Mouse (Mus musculus): ENCODE data around the gene Prr15l. TPM values are rescaled to one million over a fixed set of nuclear protein-coding genes. Genes with fewer than 3 reads are reported as not detected.

Gene Prr15l
- total RNA-seq, 2 experiments from 2014 or later = not detected

DNA sequence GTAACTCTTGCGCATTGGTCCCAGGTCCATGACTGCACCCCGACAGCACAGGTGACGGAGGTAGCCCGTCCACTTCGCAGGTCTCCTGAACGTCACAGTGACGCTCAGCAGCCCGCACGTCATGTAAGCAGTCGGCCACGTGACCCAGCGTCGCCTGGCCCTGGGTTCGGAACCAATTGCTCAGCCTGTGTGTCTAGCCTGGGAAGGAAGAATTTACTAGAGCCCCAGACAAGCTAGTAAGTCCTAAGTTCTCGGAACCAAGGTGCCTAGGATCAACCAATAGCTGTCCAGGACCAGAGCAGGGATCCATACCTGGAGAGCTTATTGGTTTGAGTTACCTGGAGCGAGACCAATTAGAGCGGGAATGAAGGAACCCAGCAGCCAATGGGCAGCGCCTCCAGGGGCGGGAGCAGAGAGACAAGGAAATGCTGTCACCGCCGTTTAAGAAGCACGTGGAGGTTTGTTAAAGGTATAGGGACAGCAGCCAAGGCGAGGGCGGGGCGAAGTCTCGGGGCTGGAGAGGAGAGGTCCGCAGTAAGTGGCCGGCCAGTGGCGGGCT is 15.9 kb downstream of the Prr15l start, which contains the start of gene Pnpo:
Gene Pnpo (minus strand): TSS at position 241 of the 559 bp plus-strand sequence.
- peak; percentile 73 for ATAC-seq (replicated peaks; ENCODE audit: low FRiP score, poor library complexity, severe bottlenecking)

DNA sequence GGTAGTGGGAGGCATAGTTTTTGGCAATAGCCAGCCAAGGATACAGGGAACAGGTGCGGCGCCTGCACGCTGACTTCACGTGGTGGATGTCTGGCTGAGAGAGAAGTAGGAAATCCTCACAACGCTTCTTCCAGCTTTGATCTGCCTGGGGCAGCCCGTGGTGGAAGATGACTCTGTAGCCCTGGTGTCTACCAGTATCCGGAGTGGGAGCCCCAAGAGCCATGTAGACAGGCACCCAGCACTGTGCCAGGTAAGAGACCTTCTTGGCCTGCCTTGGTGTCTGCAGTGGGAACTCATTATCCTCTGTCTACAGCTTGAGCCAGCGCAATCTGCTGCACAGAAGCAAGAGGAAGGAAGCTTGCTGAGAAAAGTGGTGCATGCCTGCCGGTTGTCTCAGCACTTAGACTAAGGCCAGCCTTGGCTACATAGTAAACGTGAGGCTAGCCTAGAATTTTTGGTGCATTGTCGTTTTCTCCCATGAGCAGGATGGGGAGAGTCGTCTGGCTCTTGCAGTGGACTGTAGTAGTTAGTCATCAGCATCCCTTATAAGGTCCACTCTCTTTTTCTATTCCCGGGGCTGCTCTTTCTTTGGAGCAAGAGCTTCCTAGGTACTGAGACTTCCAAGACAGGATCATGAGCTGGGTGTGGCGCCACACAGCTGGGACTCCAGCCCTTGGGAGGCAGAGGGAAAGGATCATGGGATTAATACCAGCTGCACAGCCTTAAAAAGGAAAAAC is 17.1 kb downstream of the Prr15l start:
- no peak for ATAC-seq (replicated peaks; ENCODE audit: low FRiP score, poor library complexity, severe bottlenecking)

- ATAC-seq (replicated peaks; ENCODE audit: low FRiP score, poor library complexity, severe bottlenecking) = no peak
Measured at GRCm38 (mm10) chr11:96946498-96946897, 18.6 kb downstream of the Prr15l start.

DNA sequence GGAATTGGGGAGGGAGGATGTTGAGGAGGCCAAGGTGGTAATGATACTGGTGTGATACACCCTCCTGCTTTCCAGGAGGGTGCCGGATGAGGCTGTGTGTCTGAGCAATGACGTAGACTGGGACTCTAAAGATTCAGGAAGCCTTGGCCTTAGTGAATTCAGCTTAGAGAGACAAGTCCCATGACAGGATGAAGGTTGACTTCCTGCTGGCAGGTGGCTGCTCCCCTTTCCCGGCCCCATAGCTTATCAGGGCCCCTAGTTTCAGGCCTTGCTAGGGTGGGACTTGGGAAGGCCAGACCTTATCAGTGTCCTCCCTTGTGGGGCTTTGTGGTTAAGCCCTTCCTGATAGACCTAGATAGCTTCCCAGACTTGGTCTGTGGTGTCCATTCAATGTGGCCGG is 19.9 kb downstream of the Prr15l start:
- ATAC-seq (replicated peaks; ENCODE audit: low FRiP score, poor library complexity, severe bottlenecking) = peak; percentile 70

DNA sequence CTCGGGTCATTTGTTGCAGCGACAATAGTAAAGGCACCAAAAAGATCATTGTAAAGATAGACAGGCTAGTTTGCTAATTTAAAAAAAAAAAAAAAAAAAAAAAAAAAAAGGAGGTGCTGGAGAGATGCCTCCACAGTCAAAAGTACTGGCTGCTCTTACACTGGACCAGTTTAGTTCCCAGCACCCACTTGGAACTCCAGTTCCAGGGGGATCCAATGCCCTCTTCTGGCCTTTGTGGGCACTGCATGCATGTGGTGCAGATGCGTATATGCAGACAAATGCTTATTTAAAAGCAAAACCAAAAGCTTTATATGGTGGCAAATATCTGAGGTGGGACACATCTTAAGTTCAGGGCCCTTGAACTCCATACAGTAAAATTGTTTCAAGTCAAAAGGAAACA is 22.9 kb downstream of the Prr15l start:
- ATAC-seq (replicated peaks; ENCODE audit: low FRiP score, poor library complexity, severe bottlenecking) = no peak

GRCm38 (mm10) chr11:96952426-96952825 is 24.5 kb downstream of the Prr15l start:
- ATAC-seq (replicated peaks; ENCODE audit: low FRiP score, poor library complexity, severe bottlenecking) = no peak

DNA sequence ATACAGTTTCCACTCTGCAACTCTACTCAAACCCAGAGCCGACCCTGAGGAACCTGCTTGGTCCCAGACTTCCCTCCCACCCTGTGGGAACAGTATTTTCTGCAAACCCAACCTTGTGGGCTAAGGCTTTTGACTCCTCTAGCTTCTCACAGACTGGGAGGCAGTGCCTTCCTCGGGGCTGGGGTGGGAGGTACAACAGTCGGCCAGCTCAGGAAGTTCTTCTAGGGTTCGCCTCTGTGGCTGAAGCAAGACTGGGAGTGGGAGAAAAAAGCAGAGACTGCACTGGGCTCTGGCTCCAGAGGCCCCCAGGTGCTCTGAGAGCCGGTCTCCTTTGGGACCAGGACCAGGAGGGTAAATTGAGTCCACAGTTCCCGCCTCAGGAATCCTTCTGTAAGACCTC is 25.0 kb downstream of the Prr15l start:
- ATAC-seq (replicated peaks; ENCODE audit: low FRiP score, poor library complexity, severe bottlenecking) = no peak

- ATAC-seq (replicated peaks; ENCODE audit: low FRiP score, poor library complexity, severe bottlenecking) = no peak
Measured at GRCm38 (mm10) chr11:96955094-96955493, 27.2 kb downstream of the Prr15l start.

GRCm38 (mm10) chr11:96956009-96956724 is 28.3 kb downstream of the Prr15l start:
- peak; percentile 81 for ATAC-seq (replicated peaks; ENCODE audit: low FRiP score, poor library complexity, severe bottlenecking)

GRCm38 (mm10) chr11:96957061-96957805 is 29.3 kb downstream of the Prr15l start:
- ATAC-seq (replicated peaks; ENCODE audit: low FRiP score, poor library complexity, severe bottlenecking) = peak; percentile 53

DNA sequence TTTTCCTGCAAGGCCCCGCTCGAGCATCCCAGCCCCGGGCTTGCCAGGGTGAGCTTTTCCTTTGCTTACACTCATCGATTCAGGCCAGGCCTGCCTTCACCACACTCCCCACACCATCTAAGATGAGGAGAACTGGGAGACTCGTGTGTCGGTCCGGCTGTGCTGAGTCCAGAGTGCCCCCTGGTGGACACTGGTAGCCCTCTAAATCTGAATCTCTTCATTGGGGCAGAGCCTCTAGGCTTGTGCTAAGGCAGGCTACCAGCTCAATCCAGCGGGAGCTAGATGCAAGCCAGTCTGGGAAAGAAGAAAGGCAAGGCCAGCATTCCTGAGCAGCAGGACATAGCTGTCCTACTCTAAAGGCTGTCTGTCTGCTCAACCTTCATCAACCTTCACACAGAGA is 35.7 kb downstream of the Prr15l start:
- peak; percentile 89 for ATAC-seq (replicated peaks; ENCODE audit: low FRiP score, poor library complexity, severe bottlenecking)

GRCm38 (mm10) chr11:96966172-96966571 is 38.3 kb downstream of the Prr15l start:
- no peak for ATAC-seq (replicated peaks; ENCODE audit: low FRiP score, poor library complexity, severe bottlenecking)

- no peak for ATAC-seq (replicated peaks; ENCODE audit: low FRiP score, poor library complexity, severe bottlenecking)
Measured at GRCm38 (mm10) chr11:96966914-96967543, 39.1 kb downstream of the Prr15l start.

GRCm38 (mm10) chr11:96967544-96968269 is 39.8 kb downstream of the Prr15l start:
- 0 out of 2 replicates have a peak, but pooled peaks have one; percentile 25 for ATAC-seq (replicated peaks; ENCODE audit: low FRiP score, poor library complexity, severe bottlenecking)

DNA sequence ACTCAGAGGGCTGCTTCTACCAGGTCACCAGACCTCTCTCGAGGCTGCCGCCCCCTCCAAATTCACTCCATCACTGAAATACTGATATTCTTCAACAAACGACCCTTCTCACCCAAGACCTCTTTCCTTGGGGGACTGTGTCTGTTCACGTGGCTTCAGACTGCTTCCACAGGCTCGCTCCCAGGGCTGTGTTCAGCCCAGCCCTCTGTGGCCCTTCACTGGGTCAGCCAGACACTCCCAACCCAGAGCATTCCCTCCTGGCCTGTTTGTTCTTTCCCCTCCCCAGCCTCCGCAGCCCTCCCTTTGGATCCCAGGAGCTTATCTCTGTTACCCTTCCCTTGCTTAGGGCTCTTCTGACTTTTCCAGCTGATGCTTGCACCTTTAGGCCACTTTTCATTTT is 40.6 kb downstream of the Prr15l start:
- ATAC-seq (replicated peaks; ENCODE audit: low FRiP score, poor library complexity, severe bottlenecking) = no peak

DNA sequence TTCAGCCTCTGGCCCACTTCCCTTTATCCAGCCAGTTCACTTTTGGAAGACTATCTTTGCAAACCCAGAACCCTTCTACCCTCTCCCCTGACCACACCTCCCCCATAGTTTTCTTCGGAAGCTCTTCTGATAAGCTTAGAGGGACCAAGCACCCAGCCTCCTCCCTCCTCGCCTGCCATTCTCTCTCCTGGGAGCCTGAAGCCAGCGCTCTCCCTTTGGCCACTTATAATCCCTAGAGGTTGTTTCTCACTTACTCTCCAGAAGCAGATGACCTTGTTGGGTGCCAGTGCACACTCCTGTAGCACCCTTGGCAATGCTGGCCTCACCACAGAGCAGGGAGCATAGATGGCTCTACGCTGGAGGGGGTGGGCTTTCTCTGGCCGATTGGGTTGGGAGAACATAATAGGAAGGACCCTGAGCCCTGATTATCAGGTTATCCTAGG is 41.4 kb downstream of the Prr15l start:
- ATAC-seq (replicated peaks; ENCODE audit: low FRiP score, poor library complexity, severe bottlenecking) = peak; percentile 41

DNA sequence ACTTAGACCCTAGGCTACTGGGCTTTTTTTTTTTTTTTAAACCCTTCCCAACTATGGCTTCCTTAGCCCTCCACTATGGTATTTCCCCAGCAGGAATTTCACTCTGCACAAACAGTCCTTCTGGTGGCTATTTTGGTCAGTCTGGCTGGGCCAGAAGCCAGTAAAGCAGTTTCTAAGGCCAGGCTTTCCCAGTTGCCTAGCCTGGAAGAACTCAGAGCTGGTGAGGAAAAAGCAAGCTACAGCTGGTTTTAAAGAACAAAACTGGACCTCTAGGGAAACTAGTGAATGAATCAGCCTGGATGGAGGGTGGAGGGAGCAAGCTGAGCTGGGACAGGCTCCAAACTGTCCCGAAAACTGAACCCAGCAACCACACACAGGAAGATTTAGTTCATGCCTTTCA is 41.8 kb downstream of the Prr15l start:
- ATAC-seq (replicated peaks; ENCODE audit: low FRiP score, poor library complexity, severe bottlenecking) = no peak

- ATAC-seq (replicated peaks; ENCODE audit: low FRiP score, poor library complexity, severe bottlenecking) = no peak
Measured at GRCm38 (mm10) chr11:96970341-96970740, 42.4 kb downstream of the Prr15l start.

- ATAC-seq (replicated peaks; ENCODE audit: low FRiP score, poor library complexity, severe bottlenecking) = no peak
Measured at GRCm38 (mm10) chr11:96972906-96973305, 45.0 kb downstream of the Prr15l start.

All from erythroid progenitor cell, adult 5-6 weeks (primary cell).